Mouse (Mus musculus) C2C12 (cell line): ENCODE measurements around the gene Etv5. TPM values are rescaled to one million over a fixed set of nuclear protein-coding genes. Genes with fewer than 3 reads are reported as not detected.

Experiments used
- H3K27me3 ChIP-seq: one replicate; pipeline ENCODE4 v1.6.1; 2011; ENCODE audit not compliant: control insufficient read depth, insufficient read depth, insufficient read length
- H3K36me3 ChIP-seq: one replicate; pipeline ENCODE4 v1.6.1; 2011; ENCODE audit not compliant: control insufficient read depth, insufficient read depth
- H3K4me3 ChIP-seq: one replicate; pipeline ENCODE4 v1.5.1; 2011; ENCODE audit warnings: mild to moderate bottlenecking, control low read depth; ENCODE audit not compliant: poor library complexity, insufficient read depth, severe bottlenecking
- H3K79me2 ChIP-seq: one replicate; pipeline ENCODE4 v1.6.1; 2011; ENCODE audit not compliant: control insufficient read depth, insufficient read depth
- H3K79me3 ChIP-seq: one replicate; pipeline ENCODE4 v1.6.1; 2011; ENCODE audit warnings: low read depth, control low read depth
- H3ac ChIP-seq: one replicate; pipeline ENCODE3; 2011; ENCODE audit warnings: low read depth; ENCODE audit not compliant: control insufficient read depth, insufficient read length
- CEBPB ChIP-seq: IDR thresholded peaks from one replicate; pipeline ENCODE4 v1.6.1; 2011; ENCODE audit warnings: low read depth, mild to moderate bottlenecking, control low read depth, moderate library complexity
- CTCF ChIP-seq: IDR thresholded peaks from one replicate; pipeline ENCODE4 v1.5.1; 2011; ENCODE audit not compliant: control insufficient read depth, insufficient read depth, insufficient read length
- FOSL1 ChIP-seq: IDR thresholded peaks from one replicate; pipeline ENCODE4 v1.8.0; 2011; ENCODE audit warnings: mild to moderate bottlenecking, low read length; ENCODE audit not compliant: poor library complexity, insufficient read depth, severe bottlenecking
- MAX ChIP-seq: IDR thresholded peaks from one replicate; pipeline ENCODE4 v1.6.1; 2011; ENCODE audit warnings: mild to moderate bottlenecking, control low read depth
- MYOD1 ChIP-seq: IDR thresholded peaks from one replicate; pipeline ENCODE4 v1.6.1; 2011; ENCODE audit warnings: low read depth; ENCODE audit not compliant: control insufficient read depth, insufficient read length
- MYOG ChIP-seq: IDR thresholded peaks from one replicate; pipeline ENCODE4 v1.6.1; 2011; ENCODE audit not compliant: control insufficient read depth, insufficient read length; ENCODE audit errors: extremely low read depth
- USF1 ChIP-seq: IDR thresholded peaks from one replicate; pipeline ENCODE4 v1.6.1; 2011; ENCODE audit warnings: low read depth, mild to moderate bottlenecking, control low read depth, moderate library complexity
- long read RNA-seq, 2 experiments: library from polyadenylated mRNA; unstranded; transcript quantifications; one replicate each; pipeline ENCODE4 v2.0.0; 2019 to 2020
- polyA plus RNA-seq: library from polyadenylated mRNA; unstranded; fragments of >200 nt; fragmentation: generic; extraction: Trizol; gene quantifications from one replicate; pipeline ENCODE4 v1.2.1, GENCODE M21; 2012; ENCODE audit warnings: missing spikeins

The Etv5 gene
- polyA plus RNA-seq: 10.2 TPM
- long read RNA-seq, experiment 1, partial matches to known transcripts: 0 of 5 reads
- long read RNA-seq, experiment 1, other reads (novel, unspliced or antisense): 3 of 5 reads
- long read RNA-seq, experiment 2, transcript Etv5-201 (13 exons, 3,975 nt): major isoform, 62 of 77 reads
- long read RNA-seq, experiment 2, partial matches to known transcripts: 9 of 77 reads
- long read RNA-seq, experiment 2, other reads (novel, unspliced or antisense): 6 of 77 reads

DNA sequence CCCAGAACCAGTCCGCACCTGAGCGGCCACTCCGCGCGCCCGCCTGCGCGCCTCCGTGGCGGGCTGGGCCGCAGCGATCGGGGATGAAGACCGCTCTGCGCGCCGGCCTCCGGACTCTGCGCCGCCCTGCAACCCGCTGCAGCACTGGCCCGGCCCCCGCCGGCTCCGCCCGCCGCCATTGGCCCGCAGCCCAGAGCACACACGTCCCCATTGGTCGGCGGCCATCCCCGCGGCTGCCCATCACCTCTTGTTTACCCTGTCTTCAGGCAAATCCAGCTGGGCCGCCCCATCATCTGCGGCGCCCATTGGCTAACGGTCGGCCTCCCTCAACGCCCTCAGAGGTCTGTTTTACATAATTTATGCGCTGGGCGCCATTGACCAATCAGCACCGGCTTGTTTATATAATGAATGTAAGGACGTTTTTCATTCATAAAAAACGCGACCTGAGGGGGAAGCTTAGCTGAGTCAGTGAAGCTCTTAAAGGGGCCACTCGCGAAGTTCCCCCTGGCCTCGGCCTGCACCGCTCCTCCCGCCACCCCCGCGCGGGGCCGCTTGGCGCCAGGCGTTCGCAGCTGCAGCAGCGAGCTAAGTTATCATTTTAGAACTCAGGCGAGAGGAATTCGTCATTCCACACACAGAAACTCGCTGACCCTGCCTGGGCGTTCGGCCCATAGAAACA, at the start of gene Etv5:
Gene Etv5 (minus strand): TSS at position 221 of the 679 bp plus-strand sequence.
- Histone ChIP-seq H3K36me3 (no peaks in the 10 kb centered on the region), H3K79me2 (peaks cover 8% of the 10 kb centered on the region), H3ac (peak within 1 kb of the TSS; percentile 86), H3K4me3 (peak within 1 kb of the TSS; percentile 50), H3K27me3 (no peaks in the 10 kb centered on the region), H3K79me3 (no peaks in the 10 kb centered on the region)
- TF ChIP-seq FOSL1 (no peak), MYOD1 (no peak), CTCF (no peak), CEBPB (no peak), MAX (no peak), USF1 (no peak), MYOG (no peak)

DNA sequence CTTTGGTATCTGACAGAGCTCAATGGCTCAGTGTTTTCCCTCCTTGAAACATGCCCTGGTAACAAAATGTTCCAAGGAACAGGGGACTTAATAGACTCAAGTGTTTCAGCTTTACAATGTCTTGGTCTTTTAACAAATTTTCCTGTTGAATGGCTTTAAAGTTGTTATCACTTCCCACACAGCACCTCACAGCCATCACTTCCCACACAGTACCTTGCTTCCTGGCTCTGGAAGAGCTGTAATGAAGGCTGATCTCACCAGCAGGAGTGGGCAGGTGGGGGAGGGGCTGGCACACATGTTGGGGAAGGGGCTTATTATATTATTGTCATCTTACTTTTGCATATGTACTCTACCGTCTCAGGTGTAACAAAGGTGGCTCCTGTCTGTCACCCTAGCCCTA, 44.4 kb upstream of the Etv5 start:
- Histone ChIP-seq H3K36me3 (no peaks in the 10 kb centered on the region), H3K79me2 (no peaks in the 10 kb centered on the region), H3K79me3 (no peaks in the 10 kb centered on the region), H3K4me3 (no peak overlapping the region), H3ac (no peak overlapping the region), H3K27me3 (no peaks in the 10 kb centered on the region)
- TF ChIP-seq CTCF (no peak), FOSL1 (no peak), MAX (no peak), USF1 (no peak), MYOD1 (no peak), MYOG (no peak), CEBPB (no peak)

DNA sequence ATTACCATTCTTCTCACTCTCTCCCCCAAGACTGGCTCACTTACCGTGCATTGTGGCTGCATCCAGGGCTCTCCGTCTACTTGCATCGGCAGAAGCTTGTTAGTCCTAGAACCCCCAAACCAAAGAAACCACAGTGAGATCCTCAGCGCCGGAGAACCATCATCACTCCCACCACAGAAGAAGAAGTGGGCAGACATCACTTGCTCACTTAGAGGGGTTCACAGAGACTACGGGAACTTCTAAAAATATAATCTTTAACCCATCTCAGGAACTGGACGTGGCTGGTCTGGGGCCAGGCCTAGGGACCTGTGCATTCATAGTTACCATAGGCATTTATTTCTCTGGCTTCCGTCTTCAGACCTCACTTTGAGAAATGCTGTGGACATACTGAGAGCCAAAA, 39.8 kb upstream of the Etv5 start:
- Histone ChIP-seq H3K79me3 (no peaks in the 10 kb centered on the region), H3K4me3 (no peak overlapping the region), H3ac (no peak overlapping the region), H3K79me2 (no peaks in the 10 kb centered on the region), H3K27me3 (no peaks in the 10 kb centered on the region), H3K36me3 (no peaks in the 10 kb centered on the region)
- TF ChIP-seq CTCF: no peak
- TF ChIP-seq MAX: no peak
- TF ChIP-seq USF1: no peak
- TF ChIP-seq MYOD1: no peak
- TF ChIP-seq FOSL1: no peak
- TF ChIP-seq CEBPB: no peak
- no peak for TF ChIP-seq MYOG

DNA sequence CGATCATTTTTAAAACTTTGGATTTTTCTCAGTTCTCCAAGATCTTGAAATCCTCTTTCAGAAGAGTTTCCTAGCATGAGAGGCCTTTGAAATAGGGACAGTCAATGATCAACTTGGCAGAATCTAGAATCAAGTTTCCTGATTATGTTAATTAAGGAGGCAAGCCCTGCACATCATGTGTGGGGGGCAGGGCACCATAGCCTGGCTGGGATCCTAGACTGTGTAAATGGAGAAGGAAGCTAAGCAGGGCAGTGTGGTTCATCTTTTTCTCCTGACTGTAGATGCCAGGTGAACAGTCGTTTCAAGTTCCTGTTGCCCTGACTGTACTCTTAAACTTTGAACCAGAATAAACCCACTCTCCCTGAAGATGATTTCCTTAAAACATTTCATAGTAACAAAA, 32.2 kb upstream of the Etv5 start:
- no peak overlapping the region for H3K4me3 ChIP-seq
- H3K79me3 ChIP-seq: no peaks in the 10 kb centered on the region
- peaks cover 4% of the 10 kb centered on the region for H3K27me3 ChIP-seq
- H3K79me2 ChIP-seq: no peaks in the 10 kb centered on the region
- H3ac ChIP-seq: no peak overlapping the region
- no peaks in the 10 kb centered on the region for H3K36me3 ChIP-seq
- TF ChIP-seq USF1: no peak
- no peak for TF ChIP-seq MYOG
- no peak for TF ChIP-seq FOSL1
- no peak for TF ChIP-seq CTCF
- no peak for TF ChIP-seq CEBPB
- TF ChIP-seq MYOD1: no peak
- no peak for TF ChIP-seq MAX

DNA sequence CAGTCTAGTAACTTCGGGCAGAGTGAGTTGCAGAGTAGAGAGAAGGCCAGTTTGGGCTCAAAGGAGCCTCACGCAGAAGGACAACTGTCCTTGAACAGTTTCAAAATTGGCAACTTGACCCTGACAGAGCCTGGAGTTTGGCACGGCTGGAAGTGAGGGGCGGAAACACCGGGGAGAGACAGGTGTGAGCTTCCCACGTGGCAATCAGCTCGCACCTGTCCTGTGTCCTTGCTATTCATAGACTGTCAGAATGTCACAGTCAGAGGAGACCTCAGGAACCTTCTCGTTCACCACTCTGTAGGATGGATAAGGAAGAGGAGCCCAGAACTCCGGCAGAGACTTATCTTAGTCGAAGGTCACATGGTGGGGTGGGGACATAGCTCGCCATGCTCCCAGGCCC, 29.9 kb upstream of the Etv5 start:
- no peaks in the 10 kb centered on the region for H3K36me3 ChIP-seq
- TF ChIP-seq MYOG (no peak), CEBPB (no peak), MYOD1 (no peak), MAX (no peak)
- no peak overlapping the region for H3K4me3 ChIP-seq
- H3ac ChIP-seq: no peak overlapping the region
- peaks cover 7% of the 10 kb centered on the region for H3K27me3 ChIP-seq
- H3K79me3 ChIP-seq: no peaks in the 10 kb centered on the region
- H3K79me2 ChIP-seq: no peaks in the 10 kb centered on the region

DNA sequence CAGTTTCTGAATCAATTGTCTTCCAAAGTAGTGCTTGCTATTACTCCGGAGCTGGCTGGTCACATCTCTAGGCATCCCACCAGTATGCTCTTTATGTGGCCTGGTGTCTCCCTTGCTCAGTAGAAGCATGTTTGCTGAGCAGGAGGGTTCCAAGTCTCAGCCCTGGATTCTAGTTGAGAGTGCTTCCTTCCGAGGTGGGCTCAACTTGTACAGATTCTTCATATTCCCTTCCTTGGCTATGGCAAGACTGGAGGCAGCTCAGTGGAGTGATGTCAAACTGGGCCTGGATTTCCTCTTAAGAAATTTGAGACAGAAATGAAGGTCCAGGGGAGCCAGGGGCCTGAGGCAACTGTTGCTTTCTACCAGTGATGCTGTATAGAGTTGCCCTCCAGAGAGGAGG, 27.6 kb upstream of the Etv5 start:
- Histone ChIP-seq H3K4me3 (no peak overlapping the region), H3K36me3 (no peaks in the 10 kb centered on the region), H3K79me3 (no peaks in the 10 kb centered on the region), H3ac (no peak overlapping the region), H3K79me2 (no peaks in the 10 kb centered on the region), H3K27me3 (peaks cover 7% of the 10 kb centered on the region)
- no peak for TF ChIP-seq MYOG
